Mouse (Mus musculus): ENCODE measurements at regions not wholly inside any gene's neighbourhood (a gene's known extent, or its start where the extent isn't known, plus 50 kb on each side); places are given as distances from the start of the nearest gene placed in this dataset.

GRCm38 (mm10) chr1:179906115-179906514, 54.2 kb upstream of the Cdc42bpa start:
- no peak for DNase-seq (ENCODE audit: low spot score)
- intact Hi-C loops (cut with DNase I): no loop called here

- intact Hi-C loops (cut with DNase I): no loop called here
- no peak for DNase-seq (ENCODE audit: low spot score)
Measured at GRCm38 (mm10) chr1:179892711-179893110, 67.6 kb upstream of the Cdc42bpa start.

GRCm38 (mm10) chr1:179887921-179888320, 72.4 kb upstream of the Cdc42bpa start:
- DNase-seq (ENCODE audit: low spot score): no peak
- intact Hi-C loops (cut with DNase I): loop anchor here (5.0 kb wide), 1 partner anchor 34 kb away; no protein-coding TSS in a partner anchor

GRCm38 (mm10) chr1:179881222-179881621, 77.7 kb upstream of the Ahctf1 start:
- no peak for DNase-seq (ENCODE audit: low spot score)
- intact Hi-C loops (cut with DNase I): no loop called here

GRCm38 (mm10) chr1:179877893-179878292, 74.4 kb upstream of the Ahctf1 start:
- intact Hi-C loops (cut with DNase I): no loop called here
- DNase-seq (ENCODE audit: low spot score): no peak

- intact Hi-C loops (cut with DNase I): no loop called here
- no peak for DNase-seq (ENCODE audit: low spot score)
Measured at GRCm38 (mm10) chr1:179873772-179874555, 70.5 kb upstream of the Ahctf1 start.

- DNase-seq (ENCODE audit: low spot score): no peak
- intact Hi-C loops (cut with DNase I): no loop called here
Measured at GRCm38 (mm10) chr1:179871961-179872360, 68.5 kb upstream of the Ahctf1 start.

GRCm38 (mm10) chr1:179868656-179869055, 65.2 kb upstream of the Ahctf1 start:
- no peak for DNase-seq (ENCODE audit: low spot score)
- intact Hi-C loops (cut with DNase I): no loop called here

- DNase-seq (ENCODE audit: low spot score): no peak
- intact Hi-C loops (cut with DNase I): no loop called here
Measured at GRCm38 (mm10) chr1:179867493-179867892, 64.0 kb upstream of the Ahctf1 start.

GRCm38 (mm10) chr1:179866056-179866772, 62.7 kb upstream of the Ahctf1 start:
- intact Hi-C loops (cut with DNase I): no loop called here
- no peak for DNase-seq (ENCODE audit: low spot score)

- no peak for DNase-seq (ENCODE audit: low spot score)
- intact Hi-C loops (cut with DNase I): no loop called here
Measured at GRCm38 (mm10) chr1:179865561-179865960, 62.1 kb upstream of the Ahctf1 start.

- intact Hi-C loops (cut with DNase I): loop anchor here (5.0 kb wide), 1 partner anchor 93 kb away; no protein-coding TSS in a partner anchor
- no peak for DNase-seq (ENCODE audit: low spot score)
Measured at GRCm38 (mm10) chr1:179864537-179865226, 61.2 kb upstream of the Ahctf1 start.

GRCm38 (mm10) chr1:179863420-179863819, 59.9 kb upstream of the Ahctf1 start:
- intact Hi-C loops (cut with DNase I): loop anchor here (5.0 kb wide), 1 partner anchor 94 kb away; no protein-coding TSS in a partner anchor
- DNase-seq (ENCODE audit: low spot score): peak; percentile 39

GRCm38 (mm10) chr1:179862941-179863340, 59.5 kb upstream of the Ahctf1 start:
- intact Hi-C loops (cut with DNase I): loop anchor here (5.0 kb wide), 1 partner anchor 94 kb away; no protein-coding TSS in a partner anchor
- no peak for DNase-seq (ENCODE audit: low spot score)

GRCm38 (mm10) chr1:179861776-179862175, 58.3 kb upstream of the Ahctf1 start:
- DNase-seq (ENCODE audit: low spot score): no peak
- intact Hi-C loops (cut with DNase I): loop anchor here (5.0 kb wide), 1 partner anchor 96 kb away; no protein-coding TSS in a partner anchor

- DNase-seq (ENCODE audit: low spot score): no peak
Measured at GRCm38 (mm10) chr1:179859552-179859902, 56.0 kb upstream of the Ahctf1 start.

GRCm38 (mm10) chr1:179858780-179859551, 55.5 kb upstream of the Ahctf1 start:
- no peak for DNase-seq (ENCODE audit: low spot score)
- intact Hi-C loops (cut with DNase I): loop anchor here (5.0 to 10.0 kb wide), 3 partner anchors 258 to 358 kb away; no protein-coding TSS in a partner anchor

More at GRCm38 (mm10) chr1:179859552-179859902, 56.0 kb upstream of the Ahctf1 start:
- intact Hi-C loops (cut with DNase I): loop anchor here (5.0 to 10.0 kb wide), 3 partner anchors 258 to 358 kb away; no protein-coding TSS in a partner anchor

- peak; percentile 42 for DNase-seq (ENCODE audit: low spot score)
- intact Hi-C loops (cut with DNase I): loop anchor here (10.0 kb wide), 1 partner anchor 290 kb away; no protein-coding TSS in a partner anchor
Measured at GRCm38 (mm10) chr1:179854288-179854965, 50.9 kb upstream of the Ahctf1 start.
